Mouse (Mus musculus) left cerebral cortex, postnatal 25 days (tissue): Measurements from ENCODE around the gene Ciapin1. TPM values are rescaled to one million over a fixed set of nuclear protein-coding genes. Genes with fewer than 3 reads are reported as not detected.
A peak's percentile ranks its signal among the peaks of the same experiment; 100 is the strongest.
"Not testable (repeated sequence)": the region's sequence is repeated elsewhere in the genome, so short reads cannot be mapped to it uniquely, and the experiment has no call there.

Source experiments
- DNase-seq, 2 experiments: peaks; one replicate each; pipeline ENCODE4 v3.0.0; 2022; ENCODE audit warnings: low spot score in 2 of 2, mixed read lengths in 1 of 2
- intact Hi-C: fragments of 180-260 bp; cut with DNase I; formaldehyde crosslinking; loops from one replicate; pipeline ENCODE4 v1.15.1; 2025
- total RNA-seq, 2 experiments: library from RNA; stranded (reverse); gene quantifications; 2 replicates each; pipeline ENCODE4 v1.2.3; 2021

The Ciapin1 gene
- total RNA-seq, 2 experiments from 2014 or later: 67.9 to 74.1 TPM

- DNase-seq: peak in 1 of 2 experiments; percentile 48
- intact Hi-C loops: no loop called here
These were observed 23.3 kb upstream of the Ciapin1 start for GRCm38 (mm10) chr8:94861352-94861910.

- DNase-seq: peak; percentile 92 to 94
- intact Hi-C loops: no loop called here
These were observed 19.4 kb upstream of the Ciapin1 start, which contains the start of gene Polr2c for GRCm38 (mm10) chr8:94857346-94858173. Gene Polr2c, plus strand, starts transcription at chr8:94857450.

DNA sequence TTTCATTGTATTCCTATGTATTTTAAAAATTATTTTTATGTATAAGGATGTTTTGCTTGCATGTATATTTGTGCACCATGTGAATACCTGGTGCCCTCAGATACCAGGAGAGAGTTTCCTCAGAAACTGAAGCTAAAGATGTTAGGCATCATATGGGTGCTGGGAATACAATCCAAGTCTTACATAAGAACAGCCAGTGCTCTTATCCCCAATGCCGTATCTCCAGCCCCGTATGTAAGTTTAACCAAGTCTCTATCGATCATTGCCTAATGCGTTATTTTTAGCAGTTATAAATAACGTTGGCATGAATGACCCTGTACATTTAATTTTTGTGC lies 18.8 kb upstream of the Ciapin1 start:
- no peak for DNase-seq
- intact Hi-C loops: no loop called here

DNA sequence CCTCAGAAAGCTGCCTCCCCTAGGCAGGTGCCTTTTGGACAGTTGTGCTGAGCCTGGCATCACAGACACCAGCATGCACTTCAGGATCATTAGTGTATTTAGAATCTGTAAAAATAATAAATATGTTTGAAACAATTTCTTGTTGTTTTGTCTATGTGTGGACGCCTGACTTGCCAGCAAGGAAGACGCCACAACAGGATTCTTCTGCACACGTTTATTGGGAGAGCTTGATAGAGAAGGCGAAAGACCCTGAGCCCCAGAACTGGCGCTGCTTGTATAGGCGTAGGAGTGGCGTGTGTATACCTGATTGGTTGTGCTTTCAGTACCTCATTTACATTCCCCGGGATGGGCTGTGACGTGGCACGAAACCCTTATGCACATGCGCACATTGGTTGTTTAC lies 16.6 kb upstream of the Ciapin1 start:
- DNase-seq, intact Hi-C loops: not testable (repeated sequence)

DNA sequence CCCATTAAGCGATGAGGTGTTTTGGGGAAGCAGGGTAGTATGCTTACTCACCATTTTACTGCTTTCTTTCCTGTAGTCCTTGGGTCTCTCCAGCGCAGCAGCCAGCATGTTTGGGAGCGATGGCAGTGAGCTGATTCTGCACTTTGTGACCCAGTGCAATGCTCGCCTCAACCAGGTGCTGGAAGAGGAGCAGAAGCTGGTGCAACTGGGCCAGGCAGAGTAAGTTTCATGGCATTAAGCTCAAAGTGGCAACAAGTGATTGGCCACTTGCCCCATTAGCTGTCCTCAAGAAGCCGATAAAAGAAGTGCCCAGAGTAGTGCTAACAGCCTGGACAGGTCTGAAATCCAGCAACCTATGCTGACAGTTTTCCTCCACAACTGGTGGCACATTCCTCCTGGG lies 11.9 kb upstream of the Ciapin1 start:
- intact Hi-C loops: no loop called here
- no peak for DNase-seq

DNA sequence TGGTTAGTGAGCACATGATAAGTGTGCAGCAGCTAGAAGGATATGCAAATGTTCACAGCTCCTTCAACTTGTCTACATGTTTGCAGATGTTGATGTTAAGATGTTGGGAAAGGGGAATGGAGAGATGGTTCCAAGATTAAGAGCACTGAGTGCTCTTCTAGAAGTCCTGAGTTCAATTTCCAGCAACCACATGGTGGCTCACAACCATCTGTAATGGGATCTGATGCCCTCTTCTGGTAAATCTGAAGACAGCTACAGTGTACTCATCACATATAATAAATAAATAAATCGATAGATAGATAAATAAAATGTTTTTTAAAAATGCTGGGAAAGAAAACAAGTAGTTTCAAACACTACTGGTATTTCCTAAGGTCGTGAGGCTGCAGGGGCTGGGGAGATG lies 3.0 kb upstream of the Ciapin1 start:
- intact Hi-C loops: no loop called here
- DNase-seq: no peak

GRCm38 (mm10) chr8:94838600-94838999 lies 442 bp upstream of the Ciapin1 start:
- intact Hi-C loops: no loop called here

GRCm38 (mm10) chr8:94836456-94837240 lies 1.5 kb downstream of the Ciapin1 start:
- no peak for DNase-seq
- intact Hi-C loops: no loop called here

More at GRCm38 (mm10) chr8:94838600-94838999, 442 bp upstream of the Ciapin1 start:
- peak; percentile 79 to 80 for DNase-seq

- DNase-seq, intact Hi-C loops: not testable (repeated sequence)
These were observed 2.4 kb downstream of the Ciapin1 start for GRCm38 (mm10) chr8:94835751-94836150.

GRCm38 (mm10) chr8:94833901-94834405 lies 4.2 kb downstream of the Ciapin1 start:
- intact Hi-C loops: not testable (repeated sequence)

DNA sequence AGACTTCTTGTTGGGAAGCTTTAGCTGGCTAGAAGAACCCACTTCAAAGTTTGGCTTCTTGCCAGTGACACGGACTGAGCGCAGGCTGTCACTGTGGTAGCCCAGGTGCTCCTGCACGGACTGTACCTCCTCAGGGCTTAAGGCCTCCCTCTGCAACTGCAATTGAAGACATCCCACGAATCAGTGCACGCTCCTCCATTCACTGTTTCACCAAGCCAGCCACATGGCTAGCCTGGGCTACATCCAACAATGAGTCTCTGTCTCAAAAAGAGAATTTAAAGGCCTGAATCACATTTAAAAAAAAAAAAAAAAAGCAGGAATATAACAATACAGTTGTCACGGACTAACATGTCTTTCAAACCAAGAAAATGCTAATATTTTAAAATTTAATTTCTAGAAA lies 9.9 kb downstream of the Ciapin1 start:
- DNase-seq: no peak
- intact Hi-C loops: no loop called here

More at GRCm38 (mm10) chr8:94833901-94834405, 4.2 kb downstream of the Ciapin1 start:
- not testable (repeated sequence) for DNase-seq

- DNase-seq: no peak
- intact Hi-C loops: no loop called here
These were observed 11.9 kb downstream of the Ciapin1 start for GRCm38 (mm10) chr8:94826210-94826609.

DNA sequence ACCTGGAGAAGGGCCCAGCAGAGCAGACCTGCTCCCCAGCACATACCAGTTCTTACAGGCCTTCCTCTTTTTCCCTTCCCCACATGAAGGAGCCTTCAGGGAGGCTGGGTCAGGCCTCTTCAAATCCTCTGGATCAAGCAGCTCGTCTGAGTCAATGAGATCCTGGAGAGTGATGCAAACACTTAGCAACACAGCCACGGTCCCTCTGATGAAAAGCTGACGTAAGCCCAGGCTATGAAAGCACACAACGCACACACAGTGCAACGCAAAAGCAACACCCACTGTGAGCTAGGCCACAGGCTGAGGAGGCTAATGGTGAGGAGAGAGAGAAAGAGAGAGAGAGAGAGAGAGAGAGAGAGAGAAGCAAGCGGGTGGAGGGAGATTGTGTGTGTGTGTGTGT lies 13.0 kb downstream of the Ciapin1 start:
- DNase-seq: no peak
- intact Hi-C loops: no loop called here

GRCm38 (mm10) chr8:94822637-94823560 lies 15.3 kb downstream of the Ciapin1 start:
- intact Hi-C loops: loop anchor here (2.0 kb wide), 1 partner anchor 86 kb away; no protein-coding TSS in a partner anchor
- peak; percentile 61 to 69 for DNase-seq

GRCm38 (mm10) chr8:94821381-94821780 lies 16.8 kb downstream of the Ciapin1 start:
- intact Hi-C loops: no loop called here
- DNase-seq: no peak

DNA sequence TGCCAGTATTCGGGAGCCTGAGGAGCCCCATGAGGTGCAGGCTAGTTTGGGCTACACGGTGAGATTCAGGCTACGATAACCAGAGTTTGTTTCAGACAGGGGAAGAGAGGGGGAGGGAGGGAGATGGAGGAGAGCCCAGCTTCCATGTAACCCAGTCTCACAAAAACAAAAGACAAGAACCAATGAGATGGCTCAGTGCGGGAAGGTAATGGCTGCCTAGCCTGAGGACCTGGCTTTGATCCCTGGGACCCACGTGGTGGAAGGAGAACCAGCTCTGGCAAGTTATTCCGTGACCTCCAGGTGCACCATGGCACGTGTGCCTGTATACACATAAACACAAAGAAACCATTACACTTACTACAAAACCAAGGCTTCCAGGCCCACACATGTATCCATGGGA lies 17.6 kb downstream of the Ciapin1 start:
- intact Hi-C loops: no loop called here

DNA sequence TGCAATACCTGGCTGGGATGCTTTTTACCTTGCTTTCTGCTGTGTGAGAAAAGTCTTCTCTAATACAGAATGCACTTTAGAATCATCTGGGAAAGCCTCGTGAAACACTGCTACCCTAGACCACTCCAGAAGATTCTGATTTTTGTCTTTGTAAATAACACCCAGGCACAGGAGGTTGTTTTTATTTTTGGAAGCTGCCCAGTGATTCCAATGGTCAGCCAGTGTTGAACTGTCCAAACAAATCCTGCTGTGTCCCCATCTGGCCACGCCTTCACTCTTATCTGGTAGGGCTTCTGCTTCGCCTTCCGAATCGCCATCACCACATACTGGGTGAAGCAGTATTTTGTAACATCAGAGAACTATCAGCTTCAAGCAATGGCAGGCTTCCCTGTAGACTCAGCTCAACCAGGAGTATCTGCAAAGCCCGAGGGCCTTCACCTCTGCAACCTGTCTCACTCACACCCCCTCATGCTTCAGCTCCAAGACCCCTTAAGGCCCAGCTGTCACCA lies 18.4 kb downstream of the Ciapin1 start:
- intact Hi-C loops: no loop called here
- no peak for DNase-seq

More for the DNA sequence above, 17.6 kb downstream of the Ciapin1 start:
- DNase-seq: no peak

- intact Hi-C loops: no loop called here
- DNase-seq: no peak
These were observed 20.2 kb downstream of the Ciapin1 start for GRCm38 (mm10) chr8:94817933-94818332.

GRCm38 (mm10) chr8:94814556-94814955 lies 23.6 kb downstream of the Ciapin1 start:
- intact Hi-C loops: no loop called here
- DNase-seq: no peak
